Mouse (Mus musculus) layer of hippocampus, postnatal 10 days (tissue): ENCODE data around the gene Umps. TPM values are rescaled to one million over a fixed set of nuclear protein-coding genes. Genes with fewer than 3 reads are reported as not detected.
A peak's percentile ranks its signal among the peaks of the same experiment; 100 is the strongest.

Experiments
- DNase-seq, 2 experiments: peaks; one replicate each; pipeline ENCODE4 v3.0.0; 2021; ENCODE audit warnings: low spot score in 2 of 2
- total RNA-seq, 2 experiments: library from RNA; stranded (reverse); gene quantifications; 2 replicates each; pipeline ENCODE4 v1.2.3; 2021

Gene Umps
- total RNA-seq, 2 experiments from 2014 or later = 17.1 to 18.5 TPM

DNA sequence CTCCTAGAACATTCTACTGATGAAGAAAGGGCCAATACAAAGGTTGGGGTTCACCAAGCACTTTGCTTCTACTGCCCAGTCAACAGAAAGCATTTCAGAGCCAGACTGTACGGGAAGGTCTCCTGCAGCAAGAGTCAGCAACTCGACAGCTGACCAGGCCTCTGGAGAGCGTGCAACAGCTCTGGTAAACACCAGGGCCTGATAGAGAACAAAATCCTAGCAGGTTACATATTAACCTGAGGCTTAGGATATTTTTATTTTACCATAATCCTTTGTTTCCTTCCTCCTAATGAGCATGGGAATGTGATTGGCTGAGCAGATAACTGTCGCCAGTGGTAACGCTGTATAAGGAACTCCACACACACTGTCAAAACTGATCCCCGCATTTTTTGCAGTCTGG lies 3.3 kb downstream of the Umps start:
- no peak for DNase-seq

DNA sequence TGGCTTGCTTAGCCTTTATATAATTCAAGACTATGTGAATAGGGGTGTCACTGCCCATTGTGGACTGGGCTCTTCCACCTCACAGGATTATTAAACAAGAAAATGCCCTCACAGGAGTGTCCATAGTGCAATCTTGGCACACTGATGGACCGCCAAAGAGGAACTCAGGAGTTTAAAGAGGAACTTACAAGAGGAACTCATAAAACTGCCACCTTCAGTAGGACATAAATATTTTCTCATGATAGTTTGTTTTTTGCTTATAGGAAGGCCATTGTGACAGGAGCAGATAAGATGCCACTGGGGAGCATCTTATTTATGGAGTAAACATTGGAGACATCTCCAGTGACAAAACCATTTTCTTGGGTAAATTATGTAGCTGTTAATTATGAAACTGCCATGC lies 12.0 kb downstream of the Umps start:
- DNase-seq = no peak

GRCm38 (mm10) chr16:33953008-33953407 lies 13.8 kb downstream of the Umps start:
- no peak for DNase-seq

DNA sequence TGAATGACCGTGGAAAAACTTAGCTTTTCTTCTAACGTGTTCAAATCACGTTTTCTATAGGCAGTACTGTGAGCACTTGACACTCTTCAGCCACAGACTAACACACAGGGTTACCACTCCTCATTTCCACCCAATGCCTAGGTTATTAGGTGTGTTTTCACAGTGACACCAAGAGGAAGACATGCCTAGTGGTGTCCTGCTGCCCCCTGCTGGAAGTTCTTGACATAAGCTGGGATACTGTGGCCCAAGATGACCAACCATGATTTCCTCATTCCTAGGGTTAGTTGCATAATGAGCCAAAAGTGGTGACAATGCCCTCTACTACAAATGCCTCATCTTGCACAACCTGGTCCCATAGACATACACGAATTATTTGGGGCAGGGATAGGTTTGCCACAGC lies 16.0 kb downstream of the Umps start:
- peak; percentile 84 to 87 for DNase-seq

- DNase-seq = no peak
Measured at GRCm38 (mm10) chr16:33950386-33950785, 16.5 kb downstream of the Umps start.

DNA sequence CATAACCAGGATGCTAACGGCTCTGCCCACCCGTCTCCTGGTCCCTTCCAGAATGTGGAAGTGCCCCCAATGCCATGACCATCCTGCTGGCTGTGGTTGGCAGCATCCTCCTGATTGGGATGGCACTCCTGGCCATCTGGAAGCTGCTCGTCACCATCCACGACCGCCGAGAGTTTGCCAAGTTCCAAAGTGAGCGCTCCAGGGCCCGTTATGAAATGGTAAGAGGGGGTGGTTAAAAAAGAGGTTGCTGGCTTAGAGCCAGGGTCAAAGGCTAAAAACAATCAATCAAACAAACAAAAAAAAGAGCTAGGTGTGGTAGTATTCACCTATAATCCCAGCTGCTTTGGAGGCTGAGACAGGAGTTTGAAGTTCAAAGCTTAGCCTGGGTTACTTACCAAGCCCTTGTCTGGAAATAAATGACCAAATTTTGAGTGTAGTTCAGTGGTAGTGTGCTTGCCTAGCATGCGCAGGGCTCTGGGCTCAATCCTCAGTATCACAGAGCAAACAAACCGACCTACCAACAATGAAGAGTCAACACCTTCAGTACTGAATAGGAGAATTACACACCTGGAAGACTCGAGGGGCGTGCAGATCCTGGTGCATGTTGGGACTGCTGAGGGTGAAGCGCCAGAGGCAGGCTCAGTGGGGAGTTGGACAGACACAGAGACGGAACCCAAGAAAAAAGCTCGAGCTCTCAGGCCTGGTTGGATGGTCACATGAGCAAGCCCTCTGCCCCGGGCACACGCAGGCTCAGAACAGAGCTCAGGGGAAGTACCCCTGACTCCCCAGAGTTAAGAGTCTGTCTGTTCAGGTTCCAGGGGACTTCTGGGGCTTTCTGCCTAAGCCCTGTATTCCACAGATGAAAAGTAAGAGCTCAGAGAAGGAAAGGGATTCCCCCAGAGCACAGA lies 18.9 kb downstream of the Umps start:
- DNase-seq = no peak

DNA sequence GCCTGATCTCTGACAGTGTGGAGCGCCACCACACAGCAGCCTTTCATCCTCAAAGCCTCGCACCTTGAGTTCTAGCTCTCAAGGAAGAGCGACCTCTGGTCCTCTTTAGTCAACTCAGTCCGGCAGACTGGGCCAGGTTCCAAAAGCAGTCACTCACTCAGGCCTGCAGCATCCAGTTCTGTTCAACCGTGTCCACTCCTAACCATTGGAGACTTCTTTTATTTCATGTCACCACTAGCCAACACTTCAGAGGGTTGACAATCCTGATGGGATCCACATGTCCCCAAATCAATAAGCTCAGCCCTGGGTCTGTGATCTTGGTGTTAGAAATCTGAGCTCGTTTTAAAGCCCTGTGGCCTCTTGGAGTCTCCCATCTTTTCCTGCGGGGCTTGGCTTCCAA lies 20.8 kb downstream of the Umps start:
- no peak for DNase-seq

GRCm38 (mm10) chr16:33944772-33945171 lies 22.1 kb downstream of the Umps start:
- DNase-seq = no peak

DNA sequence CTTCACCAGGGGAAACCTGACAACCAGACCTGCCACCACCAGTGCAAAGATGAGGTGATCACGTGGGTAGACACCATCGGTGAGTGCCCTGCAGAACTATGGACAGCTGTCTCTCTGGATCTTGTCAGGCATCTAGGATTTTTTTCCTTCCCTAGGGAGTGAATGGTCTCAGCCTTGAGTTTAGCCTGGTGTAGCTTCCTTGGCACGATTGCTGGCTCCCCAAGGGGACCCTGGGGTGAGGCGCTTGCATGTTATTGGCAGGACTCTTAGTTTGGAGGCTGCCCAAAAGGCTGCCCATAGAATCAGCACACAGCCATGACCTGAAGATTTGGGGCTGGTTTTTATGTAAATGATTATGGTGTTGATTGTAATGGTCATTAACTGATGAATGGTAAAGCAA lies 22.7 kb downstream of the Umps start:
- no peak for DNase-seq

GRCm38 (mm10) chr16:33943388-33943787 lies 23.4 kb downstream of the Umps start:
- DNase-seq = no peak

DNA sequence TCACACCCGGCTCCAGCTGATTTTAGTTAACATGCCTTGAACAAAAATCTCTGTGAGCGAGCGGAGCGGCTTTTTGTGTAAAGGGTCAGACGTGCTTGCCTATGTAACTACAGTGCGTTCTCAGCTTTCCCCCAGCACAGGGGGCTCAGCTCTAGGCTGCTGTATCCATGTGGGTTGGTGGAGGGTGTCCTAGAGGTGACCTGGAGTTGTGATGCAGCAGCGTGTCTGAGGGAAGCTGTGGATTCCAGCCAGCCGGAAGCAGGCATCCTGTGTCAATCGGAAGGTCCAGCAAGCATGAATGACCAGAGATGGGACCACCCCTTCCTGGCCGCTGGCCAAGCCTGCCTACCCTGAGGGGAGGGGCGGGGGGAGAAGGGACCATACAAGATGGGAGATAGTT lies 24.5 kb downstream of the Umps start:
- no peak for DNase-seq

DNA sequence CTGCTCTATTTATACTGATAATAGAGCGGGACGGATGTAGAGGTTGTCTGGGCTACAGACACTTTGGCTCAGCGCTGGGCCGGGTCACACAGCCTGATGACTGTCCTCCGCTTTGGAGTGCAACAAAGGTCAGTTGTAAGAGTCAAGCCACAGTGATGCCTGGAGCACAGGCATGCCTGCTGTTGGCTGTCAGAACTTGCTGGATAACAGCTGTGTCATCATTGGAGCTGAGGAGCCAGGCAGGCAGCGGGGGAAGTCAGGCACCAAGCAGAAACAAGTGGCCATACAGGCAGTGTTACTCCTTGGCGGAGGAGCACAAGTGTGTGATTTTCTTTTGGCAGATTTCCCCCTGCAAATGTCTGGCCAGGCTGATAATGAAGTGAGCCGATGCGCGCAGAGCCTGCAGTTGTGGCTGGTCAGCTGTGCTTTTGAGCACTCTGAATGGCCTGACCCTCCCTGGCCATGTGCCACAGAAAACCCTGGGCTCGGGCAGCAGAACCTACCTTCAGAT lies 25.5 kb downstream of the Umps start:
- DNase-seq = peak; percentile 46 to 62

- no peak for DNase-seq
Measured at GRCm38 (mm10) chr16:33940095-33940494, 26.7 kb downstream of the Umps start.

DNA sequence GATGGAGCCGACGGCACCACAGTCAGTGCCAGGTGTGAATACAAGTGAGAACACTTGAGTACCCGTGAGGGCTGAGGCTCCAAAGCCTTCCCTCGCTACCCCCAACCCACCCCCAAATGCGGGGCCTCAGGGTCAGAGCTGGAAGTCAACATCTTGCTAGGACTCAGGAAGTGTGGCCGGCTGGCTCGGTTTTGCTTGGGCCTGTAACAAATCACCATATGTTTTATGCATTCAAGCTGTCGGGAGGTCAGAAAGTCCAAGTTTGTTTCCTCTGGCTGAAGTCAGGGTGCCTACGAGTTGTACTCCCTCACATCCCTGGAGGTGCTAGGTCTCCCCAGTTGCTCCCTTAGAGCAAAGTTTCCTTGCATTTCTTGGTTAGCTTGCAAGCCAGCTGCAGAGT lies 27.2 kb downstream of the Umps start:
- no peak for DNase-seq

- DNase-seq = no peak
Measured at GRCm38 (mm10) chr16:33939133-33939531, 27.7 kb downstream of the Umps start.

- no peak for DNase-seq
Measured at GRCm38 (mm10) chr16:33938311-33939132, 28.3 kb downstream of the Umps start.

DNA sequence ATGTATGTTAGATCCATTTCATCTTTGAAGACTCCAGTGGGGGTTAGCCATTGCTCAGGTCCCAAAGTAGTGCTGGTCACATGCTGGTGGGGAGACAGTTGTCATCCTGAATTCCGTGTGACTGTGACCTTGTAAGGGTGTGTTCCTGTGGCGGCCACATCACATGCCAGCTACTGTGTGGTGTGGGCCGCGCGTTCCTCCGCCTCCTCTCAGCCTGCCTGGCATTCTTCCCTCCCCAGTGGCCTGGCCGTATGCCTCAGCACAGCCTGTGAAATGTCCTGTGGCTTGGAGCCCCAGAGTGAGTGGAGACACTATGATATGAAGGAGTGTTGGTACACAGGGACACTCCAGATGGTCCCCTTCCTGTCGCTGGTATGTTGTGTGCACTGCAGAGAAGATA lies 29.3 kb downstream of the Umps start:
- peak; percentile 55 to 61 for DNase-seq

DNA sequence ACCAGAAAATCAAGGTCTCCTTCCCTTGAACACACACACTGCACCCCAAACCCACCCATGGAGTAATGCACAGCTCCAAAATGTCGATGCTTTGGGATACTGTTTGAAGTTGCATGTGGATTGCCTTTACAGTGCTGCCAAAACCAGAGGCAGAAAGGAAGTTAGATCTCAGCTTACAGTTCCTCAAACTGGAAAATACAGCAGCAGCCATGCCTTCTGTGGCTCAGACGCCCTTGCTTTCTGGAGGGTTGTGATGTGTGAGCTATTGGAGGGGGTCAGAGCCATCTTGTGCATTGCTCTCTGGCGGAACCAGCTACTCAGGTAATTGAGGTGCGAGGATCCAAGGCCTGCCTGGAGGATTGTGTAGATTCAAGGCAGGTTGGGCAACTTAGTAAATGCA lies 30.0 kb downstream of the Umps start:
- DNase-seq = no peak

DNA sequence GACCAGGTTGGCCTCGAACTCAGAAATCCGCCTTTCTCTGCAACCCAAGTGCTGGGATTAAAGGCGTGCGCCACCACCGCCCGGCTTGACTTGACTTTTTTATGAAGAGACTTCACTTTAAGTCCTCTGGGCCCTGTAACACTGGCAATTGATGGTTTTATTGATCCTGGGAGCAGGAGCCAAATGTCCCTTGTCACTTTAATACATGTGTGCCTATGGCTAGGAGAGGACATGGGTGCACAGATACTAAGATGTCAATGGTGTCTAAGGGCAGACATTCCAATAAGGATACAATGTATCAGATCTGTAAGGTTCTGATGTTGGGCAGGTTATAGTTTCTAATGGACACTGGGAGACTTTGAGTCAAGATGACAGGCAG lies 31.4 kb downstream of the Umps start:
- DNase-seq = no peak

DNA sequence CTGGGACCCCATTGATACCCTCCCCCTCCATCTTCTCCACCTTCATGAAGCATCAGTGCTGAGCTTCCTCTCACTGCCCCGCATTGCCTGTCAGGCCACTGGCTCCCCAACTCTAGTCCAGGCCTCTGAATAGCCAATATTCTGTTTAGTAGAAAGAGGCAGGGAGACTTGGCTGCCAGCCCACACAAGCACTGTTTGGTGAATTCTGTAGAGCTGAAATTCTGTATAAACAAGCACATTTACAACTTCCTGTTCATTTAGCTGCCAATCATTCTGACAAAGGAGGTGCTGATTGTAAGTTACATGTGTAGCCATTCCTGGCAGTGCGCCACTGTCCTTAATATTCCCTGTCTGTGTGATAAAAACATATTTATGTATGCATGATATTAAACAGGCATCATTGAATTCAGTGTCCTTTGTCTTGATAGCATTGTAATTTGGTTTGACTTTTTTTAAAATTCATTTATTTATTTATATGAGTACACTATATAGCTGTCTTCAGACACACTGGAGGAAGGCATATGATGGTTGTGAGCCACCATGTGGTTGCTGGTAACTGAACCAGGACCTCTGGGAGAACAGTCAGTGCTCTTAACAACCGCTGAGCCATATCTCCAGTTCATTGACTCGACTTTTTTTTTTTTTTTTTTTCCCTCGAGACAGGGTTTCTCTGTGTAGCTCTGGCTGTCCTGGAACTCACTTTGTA lies 32.0 kb downstream of the Umps start:
- peak; percentile 51 to 68 for DNase-seq

DNA sequence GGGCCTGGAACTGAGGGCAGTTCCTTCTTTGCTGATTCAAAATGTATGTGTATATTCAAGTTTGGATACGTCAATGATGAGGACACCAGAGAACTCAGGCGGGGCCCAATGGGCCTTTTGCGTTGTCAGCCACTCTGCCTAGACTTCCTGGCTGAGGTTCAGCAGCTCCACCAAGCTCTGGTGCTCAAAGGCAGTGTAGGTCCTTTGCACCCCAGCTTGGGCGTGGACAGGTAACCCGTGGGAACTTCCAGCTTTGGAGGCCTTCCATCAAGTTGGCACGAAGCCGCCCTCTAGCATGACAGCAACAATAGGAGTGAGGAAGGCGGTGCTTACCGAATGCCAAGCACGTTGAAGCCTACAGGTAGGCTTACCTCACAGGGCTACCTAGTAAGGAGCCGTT lies 33.4 kb downstream of the Umps start:
- no peak for DNase-seq

DNA sequence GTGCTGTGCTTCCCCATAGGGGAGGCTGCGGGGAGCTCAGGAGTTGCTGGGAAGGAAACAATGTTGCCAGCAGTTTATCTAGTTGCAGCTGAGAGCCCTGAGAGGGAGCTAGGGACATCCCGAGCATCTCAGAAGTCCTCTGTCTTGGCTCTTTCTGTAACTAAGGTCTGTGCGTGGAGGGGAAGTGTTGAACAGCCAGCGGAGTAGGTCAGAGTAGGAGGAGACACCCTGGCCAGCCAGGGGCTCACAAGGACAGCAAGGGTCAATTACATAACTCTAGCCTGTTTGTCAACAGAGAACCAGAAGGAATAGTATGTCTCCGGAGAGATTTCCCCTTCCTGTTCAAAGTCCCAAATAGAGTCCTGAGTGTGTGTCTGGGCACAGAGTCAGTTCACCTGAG lies 34.7 kb downstream of the Umps start:
- no peak for DNase-seq
